Mouse (Mus musculus) brain, embryonic 14.5 days (tissue): Measurements from ENCODE around the gene Adgrl2. TPM values are rescaled to one million over a fixed set of nuclear protein-coding genes. Genes with fewer than 3 reads are reported as not detected.
A peak's percentile ranks its signal among the peaks of the same experiment; 100 is the strongest.

Experiments used
- DNase-seq: peaks from one replicate; pipeline ENCODE4 v3.0.0-alpha.2; 2011; ENCODE audit warnings: low read depth
- CTCF ChIP-seq: fragments of 200-500 bp; IDR thresholded peaks from 2 replicates; pipeline ENCODE4 v1.5.1; 2012; ENCODE audit warnings: inconsistent platforms, mild to moderate bottlenecking, moderate library complexity, borderline replicate concordance; ENCODE audit not compliant: insufficient read depth, insufficient read length; ENCODE audit errors: extremely low read depth
- POLR2A ChIP-seq: fragments of 200-500 bp; IDR thresholded peaks from 2 replicates; pipeline ENCODE4 v1.6.1; 2012; ENCODE audit warnings: mild to moderate bottlenecking, inconsistent platforms, borderline replicate concordance; ENCODE audit not compliant: poor library complexity, insufficient read depth, insufficient read length, severe bottlenecking; ENCODE audit errors: extremely low read depth
- polyA plus RNA-seq: library from polyadenylated mRNA; depleted of rRNA; stranded (reverse); fragments of >200 nt; gene quantifications from 2 replicates; pipeline ENCODE4 v1.2.3, GENCODE M21; 2012

Gene Adgrl2
- polyA plus RNA-seq, 1 experiment = 262 TPM

DNA sequence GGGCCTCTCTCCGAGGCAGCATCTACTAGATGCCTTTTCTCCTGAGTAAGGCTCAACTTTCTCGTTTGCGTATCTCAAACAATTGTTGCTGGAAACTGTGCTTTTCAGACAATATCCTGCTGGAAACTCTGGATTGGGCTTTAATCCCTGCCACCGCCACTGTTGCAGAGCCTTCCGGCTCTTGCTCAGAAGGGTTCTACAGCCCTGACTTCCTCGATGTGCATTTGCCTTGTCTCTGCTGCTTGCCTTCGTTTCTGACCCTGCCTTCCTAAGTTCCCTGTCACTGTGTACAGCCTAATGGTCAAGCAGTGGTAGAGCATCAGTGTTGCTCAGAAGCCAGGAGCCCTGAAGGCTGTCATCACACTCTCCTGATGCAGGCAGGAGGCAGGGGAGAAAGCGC is 95.5 kb downstream of the Adgrl2 start:
- TF ChIP-seq POLR2A (no peak), CTCF (no peak)
- no peak for DNase-seq

DNA sequence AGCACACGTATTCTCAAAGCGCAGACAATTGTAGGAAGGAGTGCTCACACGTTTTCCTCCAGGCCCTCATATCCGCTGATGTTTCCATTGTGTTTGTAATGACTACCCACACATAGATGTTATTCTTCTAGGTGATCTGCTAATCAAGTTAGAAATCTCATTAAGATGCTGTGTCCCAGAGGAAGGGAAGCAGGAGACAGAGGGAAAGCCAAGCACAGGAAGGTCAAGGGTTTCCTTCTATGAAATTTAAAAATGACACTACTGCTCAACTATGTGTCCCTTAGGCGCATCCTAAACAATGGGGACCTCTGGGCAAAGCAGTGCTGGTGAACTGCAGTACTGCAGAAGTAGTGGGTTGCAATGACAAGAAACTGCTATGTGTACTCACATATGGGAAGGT is 102.5 kb downstream of the Adgrl2 start:
- DNase-seq = no peak
- TF ChIP-seq POLR2A = no peak
- TF ChIP-seq CTCF = no peak

- TF ChIP-seq POLR2A (no peak), CTCF (no peak)
- DNase-seq = no peak
These were observed 103.4 kb downstream of the Adgrl2 start for GRCm38 (mm10) chr3:148886956-148887355.

DNA sequence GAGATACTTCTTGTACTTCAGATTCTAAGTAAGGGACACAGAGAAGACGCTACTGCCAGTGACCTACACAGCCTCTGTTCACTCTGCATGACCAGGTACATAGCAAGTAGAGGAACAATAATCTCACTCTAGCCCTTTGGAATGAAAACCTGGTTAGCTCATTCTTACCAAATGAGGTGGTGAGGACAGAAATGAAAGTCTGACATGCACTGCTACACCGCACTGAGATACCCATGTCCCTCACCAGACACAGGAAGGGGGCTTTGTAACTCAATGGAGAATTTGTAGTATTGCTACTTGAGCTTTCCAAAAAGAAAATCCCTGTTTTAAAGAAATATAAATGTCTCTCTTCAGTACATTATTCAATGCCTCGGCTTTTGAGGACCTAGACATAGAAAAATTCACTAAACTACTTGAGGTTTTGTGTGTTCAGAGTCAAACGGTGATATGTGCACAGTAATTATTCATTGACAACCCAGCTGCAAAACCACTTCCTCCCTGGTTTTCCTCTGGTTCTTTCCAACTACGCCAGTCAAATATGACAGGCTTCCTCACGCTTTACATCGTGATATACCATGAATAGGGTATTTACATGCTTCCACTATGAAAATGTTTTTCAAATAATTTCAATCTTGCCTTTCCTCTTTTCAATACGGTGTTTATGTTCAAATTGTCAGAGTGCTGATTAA is 104.2 kb downstream of the Adgrl2 start:
- DNase-seq = no peak
- TF ChIP-seq POLR2A = no peak
- no peak for TF ChIP-seq CTCF

DNA sequence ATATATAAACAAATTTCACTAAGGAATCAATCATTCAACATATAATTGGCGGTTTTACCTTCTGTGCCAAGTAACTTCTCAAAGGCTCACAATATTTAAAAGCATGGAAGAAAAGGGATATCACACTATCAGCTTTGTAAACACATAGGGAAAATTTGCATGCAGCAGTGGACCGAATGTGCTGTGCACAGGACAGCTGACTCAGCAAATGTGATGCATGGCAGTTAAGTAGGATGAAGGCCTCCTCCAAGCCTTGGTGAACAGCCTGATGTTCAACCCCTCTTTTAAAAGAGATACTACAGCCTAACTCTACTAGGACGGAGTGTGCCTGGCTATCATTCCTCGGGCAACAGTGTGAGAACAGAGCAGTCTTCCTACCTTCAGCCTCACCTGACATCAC is 105.2 kb downstream of the Adgrl2 start:
- no peak for DNase-seq
- TF ChIP-seq CTCF (no peak), POLR2A (no peak)

GRCm38 (mm10) chr3:148881431-148881830 is 108.9 kb downstream of the Adgrl2 start:
- TF ChIP-seq CTCF (no peak), POLR2A (no peak)
- no peak for DNase-seq

DNA sequence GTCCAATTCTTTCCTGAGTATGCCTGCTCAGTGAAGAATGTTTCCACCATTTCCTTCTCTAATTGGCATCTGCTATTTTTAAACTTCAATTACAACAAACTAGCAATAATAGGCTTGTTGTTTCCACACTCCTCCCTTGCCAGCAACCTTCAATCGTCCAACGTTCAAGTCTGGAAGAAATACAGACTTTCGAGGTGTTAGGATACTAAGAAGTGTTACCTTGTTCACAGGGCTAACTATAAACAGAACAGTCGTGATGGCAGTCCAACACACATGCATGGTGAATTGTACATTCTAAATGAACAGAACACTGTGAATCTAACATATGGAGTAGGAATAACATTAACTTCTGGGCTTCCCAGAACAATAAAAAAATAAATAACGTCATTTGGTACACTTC is 117.8 kb downstream of the Adgrl2 start:
- no peak for TF ChIP-seq POLR2A
- TF ChIP-seq CTCF = no peak
- peak; percentile 78 for DNase-seq

- TF ChIP-seq POLR2A (no peak), CTCF (no peak)
- DNase-seq = peak; percentile 56
These were observed 118.4 kb downstream of the Adgrl2 start for GRCm38 (mm10) chr3:148871792-148872464.

DNA sequence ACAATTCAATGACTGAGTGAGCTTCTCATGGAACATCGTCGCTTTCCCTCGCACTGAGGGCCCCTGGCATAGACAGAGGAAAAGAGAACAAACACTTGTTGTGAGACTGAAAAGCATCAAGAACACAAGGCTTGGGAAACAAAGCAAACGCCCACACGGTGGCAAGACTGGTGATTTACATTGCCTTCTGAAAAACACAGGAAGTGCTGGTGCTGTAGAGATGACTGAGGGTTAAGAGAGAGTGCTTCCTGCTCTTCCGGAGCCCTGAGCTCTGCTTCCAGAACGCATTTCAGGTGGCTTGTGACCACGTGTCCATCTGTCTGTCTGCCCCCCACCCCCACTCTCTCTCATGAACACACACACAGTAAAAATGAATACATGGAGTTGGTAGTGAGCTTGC is 122.7 kb downstream of the Adgrl2 start:
- DNase-seq = peak; percentile 52
- TF ChIP-seq POLR2A = no peak
- no peak for TF ChIP-seq CTCF

DNA sequence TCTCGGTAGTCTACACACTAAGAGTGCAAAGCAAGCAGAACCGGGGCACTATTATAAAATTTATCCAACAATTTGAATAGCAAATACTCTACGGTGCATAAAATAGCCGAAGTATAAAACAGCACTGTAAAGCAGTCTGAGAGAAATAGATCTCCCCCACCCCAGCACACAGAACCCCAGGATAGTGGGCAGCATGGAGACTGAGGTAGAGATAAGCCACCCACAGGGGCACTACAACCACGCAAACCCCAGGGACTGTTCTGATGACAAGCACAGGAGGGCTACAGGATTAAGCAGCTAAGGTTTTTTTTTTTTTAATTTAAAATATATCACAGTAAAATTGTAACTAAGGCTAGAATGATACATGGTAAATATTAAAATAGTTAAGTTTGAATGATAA is 123.7 kb downstream of the Adgrl2 start:
- no peak for TF ChIP-seq POLR2A
- TF ChIP-seq CTCF = no peak
- DNase-seq = no peak

DNA sequence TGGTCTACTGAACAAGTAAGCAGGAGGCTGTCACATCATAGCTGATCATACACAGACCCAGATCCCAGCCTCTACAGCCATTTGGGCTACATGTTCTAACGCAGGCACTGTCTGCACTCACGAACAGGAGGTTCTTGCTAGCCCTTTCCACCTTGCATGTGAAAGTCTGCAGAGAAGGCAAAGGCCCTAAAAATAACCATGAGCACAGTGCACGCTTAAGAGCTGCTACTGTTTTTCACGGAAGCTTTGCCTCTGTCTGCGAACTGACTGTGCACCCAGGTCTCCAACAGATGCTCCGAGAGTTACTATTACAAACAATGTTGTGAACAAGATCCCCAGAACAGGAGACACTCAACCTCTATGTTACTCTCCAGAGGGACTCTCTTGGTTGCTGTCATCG is 124.3 kb downstream of the Adgrl2 start:
- TF ChIP-seq POLR2A (no peak), CTCF (no peak)
- DNase-seq = no peak

DNA sequence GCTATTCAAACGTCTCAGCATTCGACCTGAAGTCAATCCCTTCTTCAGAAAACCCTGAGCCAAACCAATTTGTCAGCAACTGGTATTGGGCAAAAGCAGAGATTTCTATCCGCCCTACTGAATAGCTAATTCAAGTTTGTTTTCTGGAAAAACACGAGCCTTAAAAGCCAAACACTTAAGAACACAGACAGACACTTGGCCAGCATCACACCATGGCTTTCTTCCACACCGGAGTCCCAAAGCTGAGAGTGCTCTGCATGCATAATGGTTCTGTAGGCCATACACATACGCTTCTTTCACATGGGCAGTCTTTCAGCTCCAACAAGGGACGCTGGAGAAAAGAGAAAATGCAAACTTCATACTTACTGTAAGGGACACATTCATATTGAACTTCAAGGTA is 125.1 kb downstream of the Adgrl2 start:
- DNase-seq = peak; percentile 71
- TF ChIP-seq CTCF (no peak), POLR2A (no peak)
